Mouse (Mus musculus): ENCODE measurements around the gene Grk6.

GRCm38 (mm10) chr13:55444286-55444936 is 461 bp upstream of the Grk6 start:
- TF ChIP-seq CTCF (IDR thresholded peaks at IDR 0.05; ENCODE audit: low read depth, low read length) (no peak), POLR2AphosphoS5 (IDR thresholded peaks at IDR 0.05; ENCODE audit: insufficient replicate concordance, low read depth, low read length) (no peak), TAL1 (conservative IDR thresholded peaks at IDR 0.05; ENCODE audit: low read depth, low read length) (no peak)
